Mouse (Mus musculus): ENCODE results near the gene Cmpk2. TPM values are rescaled to one million over a fixed set of nuclear protein-coding genes. Genes with fewer than 3 reads are reported as not detected.

Cmpk2 gene
- polyA plus RNA-seq, 1 experiment from 2014 or later, result 10.0 TPM

- no peak overlapping the region for H3K27ac ChIP-seq (ENCODE audit: low read depth, low read length)
- DNase-seq (ENCODE audit: low spot score) (peak; percentile 20), ATAC-seq (ENCODE audit: insufficient read depth, low FRiP score, low TSS enrichment) (0 out of 2 replicates have a peak, but pooled peaks have one; percentile 13)
- H3K4me3 ChIP-seq (ENCODE audit: low read depth, low read length), result no peak overlapping the region
- no peaks in the 10 kb centered on the region for H3K4me1 ChIP-seq (ENCODE audit: control insufficient read depth, insufficient read depth, low read length)
- no peaks in the 10 kb centered on the region for H3K36me3 ChIP-seq (ENCODE audit: control insufficient read depth, insufficient read depth, low read length)
- H3K9me3 ChIP-seq (ENCODE audit: control insufficient read depth, low read length), result no peaks in the 10 kb centered on the region
- H3K9ac ChIP-seq (ENCODE audit: low read length), result no peak overlapping the region
- H3K27me3 ChIP-seq (ENCODE audit: control insufficient read depth, insufficient read depth, low read length), result no peaks in the 10 kb centered on the region
- WGBS, result 39% methylated on average over 5 of the region's 5 CpGs
- H3K4me2 ChIP-seq (ENCODE audit: low read depth), result no peak overlapping the region
Observed at GRCm38 (mm10) chr12:26488617-26489274, 19.7 kb downstream of the Cmpk2 start.

DNA sequence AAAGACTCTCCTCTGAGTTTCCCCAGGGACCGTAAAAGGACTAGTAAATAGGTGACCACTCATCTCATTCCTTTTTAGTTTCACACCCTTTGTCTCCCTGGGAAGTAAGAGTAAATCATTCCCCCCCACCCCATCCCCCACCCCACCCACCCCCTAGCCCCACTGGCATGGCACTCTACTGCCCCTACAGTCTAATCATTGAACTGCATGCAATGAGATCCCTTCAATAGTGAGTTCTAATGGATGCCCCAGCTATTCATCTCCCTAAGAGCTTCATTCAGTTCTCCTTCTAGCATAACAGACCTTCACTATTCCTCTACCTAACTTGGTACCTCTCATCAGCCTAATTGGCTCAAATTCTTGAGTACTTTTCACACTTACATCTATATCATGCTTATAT is 20.9 kb downstream of the Cmpk2 start:
- no peaks in the 10 kb centered on the region for H3K9me3 ChIP-seq (ENCODE audit: control insufficient read depth, low read length)
- no peak overlapping the region for H3K4me2 ChIP-seq (ENCODE audit: low read depth)
- ATAC-seq (ENCODE audit: insufficient read depth, low FRiP score, low TSS enrichment), result no peak; the same call in 1 of the 2 replicates
- no peaks in the 10 kb centered on the region for H3K27me3 ChIP-seq (ENCODE audit: control insufficient read depth, insufficient read depth, low read length)
- 55% methylated on average over 1 of the region's 1 CpGs for WGBS
- no peaks in the 10 kb centered on the region for H3K4me1 ChIP-seq (ENCODE audit: control insufficient read depth, insufficient read depth, low read length)
- DNase-seq (ENCODE audit: low spot score), result no peak
- no peak overlapping the region for H3K4me3 ChIP-seq (ENCODE audit: low read depth, low read length)
- no peaks in the 10 kb centered on the region for H3K36me3 ChIP-seq (ENCODE audit: control insufficient read depth, insufficient read depth, low read length)
- H3K9ac ChIP-seq (ENCODE audit: low read length), result no peak overlapping the region
- no peak overlapping the region for H3K27ac ChIP-seq (ENCODE audit: low read depth, low read length)

- Histone ChIP-seq H3K9ac (ENCODE audit: low read length) (no peak overlapping the region), H3K4me1 (ENCODE audit: control insufficient read depth, insufficient read depth, low read length) (no peaks in the 10 kb centered on the region), H3K9me3 (ENCODE audit: control insufficient read depth, low read length) (no peaks in the 10 kb centered on the region), H3K36me3 (ENCODE audit: control insufficient read depth, insufficient read depth, low read length) (no peaks in the 10 kb centered on the region), H3K4me2 (ENCODE audit: low read depth) (no peak overlapping the region), H3K27me3 (ENCODE audit: control insufficient read depth, insufficient read depth, low read length) (no peaks in the 10 kb centered on the region), H3K27ac (ENCODE audit: low read depth, low read length) (no peak overlapping the region), H3K4me3 (ENCODE audit: low read depth, low read length) (no peak overlapping the region)
- no peak for ATAC-seq (ENCODE audit: insufficient read depth, low FRiP score, low TSS enrichment)
- DNase-seq (ENCODE audit: low spot score), result no peak
- 75% methylated on average over 3 of the region's 3 CpGs for WGBS
Observed at GRCm38 (mm10) chr12:26501042-26501441, 32.0 kb downstream of the Cmpk2 start.

GRCm38 (mm10) chr12:26510971-26511370 is 42.0 kb downstream of the Cmpk2 start:
- Histone ChIP-seq H3K4me2 (ENCODE audit: low read depth) (no peak overlapping the region), H3K4me3 (ENCODE audit: low read depth, low read length) (no peak overlapping the region), H3K27ac (ENCODE audit: low read depth, low read length) (no peak overlapping the region), H3K27me3 (ENCODE audit: control insufficient read depth, insufficient read depth, low read length) (no peaks in the 10 kb centered on the region), H3K4me1 (ENCODE audit: control insufficient read depth, insufficient read depth, low read length) (no peaks in the 10 kb centered on the region), H3K36me3 (ENCODE audit: control insufficient read depth, insufficient read depth, low read length) (no peaks in the 10 kb centered on the region), H3K9me3 (ENCODE audit: control insufficient read depth, low read length) (no peaks in the 10 kb centered on the region), H3K9ac (ENCODE audit: low read length) (no peak overlapping the region)
- DNase-seq (ENCODE audit: low spot score) (no peak), ATAC-seq (ENCODE audit: insufficient read depth, low FRiP score, low TSS enrichment) (no peak)
- WGBS, result 90% methylated on average over 4 of the region's 4 CpGs

DNA sequence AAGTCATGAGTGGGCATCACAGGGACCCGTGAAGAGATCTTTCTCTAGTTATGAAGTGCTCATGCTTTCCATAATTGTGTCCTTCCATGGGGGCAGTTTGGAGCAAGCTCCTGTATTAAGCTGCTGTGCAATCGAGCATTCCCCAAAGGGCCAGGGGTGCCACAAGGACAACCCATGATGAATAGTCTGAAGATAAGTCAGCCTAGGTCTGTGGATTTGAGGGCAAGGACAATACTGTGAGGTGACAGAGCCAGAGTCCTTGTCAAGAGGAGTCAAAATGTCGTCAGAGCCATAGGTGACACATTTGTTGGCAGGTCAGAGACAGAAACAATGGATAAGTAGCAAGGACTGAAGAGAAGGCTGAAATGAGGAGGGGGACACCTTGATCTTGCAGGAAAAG is 49.2 kb downstream of the Cmpk2 start:
- Histone ChIP-seq H3K27ac (ENCODE audit: low read depth, low read length) (no peak overlapping the region), H3K9me3 (ENCODE audit: control insufficient read depth, low read length) (no peaks in the 10 kb centered on the region), H3K27me3 (ENCODE audit: control insufficient read depth, insufficient read depth, low read length) (no peaks in the 10 kb centered on the region), H3K9ac (ENCODE audit: low read length) (no peak overlapping the region), H3K4me2 (ENCODE audit: low read depth) (no peak overlapping the region), H3K36me3 (ENCODE audit: control insufficient read depth, insufficient read depth, low read length) (no peaks in the 10 kb centered on the region), H3K4me1 (ENCODE audit: control insufficient read depth, insufficient read depth, low read length) (no peaks in the 10 kb centered on the region), H3K4me3 (ENCODE audit: low read depth, low read length) (no peak overlapping the region)
- DNase-seq (ENCODE audit: low spot score) (no peak), ATAC-seq (ENCODE audit: insufficient read depth, low FRiP score, low TSS enrichment) (no peak)
- 90% methylated on average over 3 of the region's 3 CpGs for WGBS

DNA sequence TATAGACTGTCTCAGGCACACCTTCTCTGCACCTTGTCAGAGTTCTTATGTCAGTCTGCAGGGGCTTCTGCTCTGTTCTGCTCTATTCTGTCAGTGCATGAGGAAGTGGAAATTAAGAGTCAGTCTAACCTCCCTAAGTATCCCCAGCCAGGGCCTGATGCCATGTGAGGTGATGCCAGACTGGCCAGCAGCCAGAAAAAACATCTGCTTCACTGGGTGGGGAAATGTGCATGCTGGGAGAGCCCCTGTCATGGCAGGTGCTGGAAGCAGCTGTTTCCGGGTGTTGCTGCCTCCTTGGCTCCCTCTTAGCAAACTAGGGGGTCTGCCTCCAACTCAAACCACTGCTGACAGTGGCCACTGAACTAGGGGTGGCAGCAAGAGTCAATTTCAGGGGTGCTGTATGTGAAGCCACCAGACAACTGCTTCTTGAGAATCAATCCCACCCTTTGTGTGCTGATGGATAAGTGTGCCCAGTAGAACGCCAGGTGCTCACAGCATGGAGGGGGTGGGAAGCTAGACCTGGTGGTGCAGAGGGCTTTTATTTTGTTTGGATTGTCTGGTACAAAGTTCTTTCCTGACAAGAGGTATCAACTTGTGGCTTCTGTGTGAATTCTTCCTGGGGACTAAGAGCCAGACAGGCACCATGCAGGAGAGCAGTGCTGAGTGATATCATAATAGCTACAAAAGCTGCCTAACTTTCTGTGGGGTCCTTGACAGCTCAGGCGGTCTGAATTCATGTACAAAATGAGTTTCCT is 56.1 kb downstream of the Cmpk2 start:
- no peaks in the 10 kb centered on the region for H3K27me3 ChIP-seq (ENCODE audit: control insufficient read depth, insufficient read depth, low read length)
- H3K4me2 ChIP-seq (ENCODE audit: low read depth), result no peak overlapping the region
- no peaks in the 10 kb centered on the region for H3K9me3 ChIP-seq (ENCODE audit: control insufficient read depth, low read length)
- WGBS, result 73% methylated on average over 3 of the region's 3 CpGs
- no peaks in the 10 kb centered on the region for H3K4me1 ChIP-seq (ENCODE audit: control insufficient read depth, insufficient read depth, low read length)
- H3K27ac ChIP-seq (ENCODE audit: low read depth, low read length), result no peak overlapping the region
- peak; percentile 32 for DNase-seq (ENCODE audit: low spot score)
- H3K36me3 ChIP-seq (ENCODE audit: control insufficient read depth, insufficient read depth, low read length), result no peaks in the 10 kb centered on the region
- no peak overlapping the region for H3K9ac ChIP-seq (ENCODE audit: low read length)
- no peak for ATAC-seq (ENCODE audit: insufficient read depth, low FRiP score, low TSS enrichment)
- H3K4me3 ChIP-seq (ENCODE audit: low read depth, low read length), result no peak overlapping the region

DNA sequence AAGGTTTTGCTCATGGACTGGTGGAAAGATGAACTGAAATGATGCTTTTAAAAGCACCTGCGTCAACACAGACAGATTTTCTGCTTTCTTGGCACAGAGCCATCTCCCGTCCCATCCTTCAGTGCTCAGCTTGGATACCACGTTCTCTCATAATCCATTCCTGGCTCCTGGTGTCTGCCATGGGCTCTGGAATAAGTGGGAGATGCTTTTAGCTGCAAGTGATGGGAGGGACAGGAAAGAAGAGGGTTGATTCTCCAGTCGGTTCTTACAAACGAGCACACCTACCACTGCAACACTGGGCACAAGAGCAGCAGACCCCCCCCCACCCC is 56.7 kb downstream of the Cmpk2 start:
- 77% methylated on average over 5 of the region's 5 CpGs for WGBS
- no peaks in the 10 kb centered on the region for H3K36me3 ChIP-seq (ENCODE audit: control insufficient read depth, insufficient read depth, low read length)
- H3K4me1 ChIP-seq (ENCODE audit: control insufficient read depth, insufficient read depth, low read length), result no peaks in the 10 kb centered on the region
- no peaks in the 10 kb centered on the region for H3K27me3 ChIP-seq (ENCODE audit: control insufficient read depth, insufficient read depth, low read length)
- no peak overlapping the region for H3K4me3 ChIP-seq (ENCODE audit: low read depth, low read length)
- no peak overlapping the region for H3K27ac ChIP-seq (ENCODE audit: low read depth, low read length)
- H3K4me2 ChIP-seq (ENCODE audit: low read depth), result no peak overlapping the region
- DNase-seq (ENCODE audit: low spot score) (no peak), ATAC-seq (ENCODE audit: insufficient read depth, low FRiP score, low TSS enrichment) (no peak)
- no peaks in the 10 kb centered on the region for H3K9me3 ChIP-seq (ENCODE audit: control insufficient read depth, low read length)
- H3K9ac ChIP-seq (ENCODE audit: low read length), result no peak overlapping the region
